Mouse (Mus musculus): Measurements from ENCODE around the gene Espn.
A peak's percentile ranks its signal among the peaks of the same experiment; 100 is the strongest.

The Espn gene

GRCm38 (mm10) chr4:152178916-152179705, 26.9 kb upstream of the Espn start:
- ATAC-seq (ENCODE audit: insufficient number of reproducible peaks, low FRiP score, low TSS enrichment): no peak

- peak; percentile 21 for ATAC-seq (ENCODE audit: insufficient number of reproducible peaks, low FRiP score, low TSS enrichment)
Observed at GRCm38 (mm10) chr4:152178344-152178864, 26.2 kb upstream of the Espn start.

- ATAC-seq (ENCODE audit: insufficient number of reproducible peaks, low FRiP score, low TSS enrichment): peak; percentile 84
Observed at GRCm38 (mm10) chr4:152177537-152178343, 25.6 kb upstream of the Espn start, which contains the start of gene Acot7. Gene Acot7 (plus strand): TSS chr4:152178134.

- no peak for ATAC-seq (ENCODE audit: insufficient number of reproducible peaks, low FRiP score, low TSS enrichment)
Observed at GRCm38 (mm10) chr4:152177174-152177536, 25.0 kb upstream of the Espn start.

- ATAC-seq (ENCODE audit: insufficient number of reproducible peaks, low FRiP score, low TSS enrichment): no peak
Observed at GRCm38 (mm10) chr4:152176638-152177037, 24.5 kb upstream of the Espn start.

- no peak for ATAC-seq (ENCODE audit: insufficient number of reproducible peaks, low FRiP score, low TSS enrichment)
Observed at GRCm38 (mm10) chr4:152173956-152174355, 21.8 kb upstream of the Espn start.

- no peak for ATAC-seq (ENCODE audit: insufficient number of reproducible peaks, low FRiP score, low TSS enrichment)
Observed at GRCm38 (mm10) chr4:152173041-152173440, 20.9 kb upstream of the Espn start.

- no peak for ATAC-seq (ENCODE audit: insufficient number of reproducible peaks, low FRiP score, low TSS enrichment)
Observed at GRCm38 (mm10) chr4:152171543-152171942, 19.4 kb upstream of the Espn start.

GRCm38 (mm10) chr4:152170286-152170685, 18.1 kb upstream of the Espn start:
- no peak for ATAC-seq (ENCODE audit: insufficient number of reproducible peaks, low FRiP score, low TSS enrichment)

GRCm38 (mm10) chr4:152169103-152169502, 16.9 kb upstream of the Espn start:
- no peak for ATAC-seq (ENCODE audit: insufficient number of reproducible peaks, low FRiP score, low TSS enrichment)

- no peak for ATAC-seq (ENCODE audit: insufficient number of reproducible peaks, low FRiP score, low TSS enrichment)
Observed at GRCm38 (mm10) chr4:152168052-152168451, 15.9 kb upstream of the Espn start.

GRCm38 (mm10) chr4:152165036-152165931, 13.1 kb upstream of the Espn start:
- ATAC-seq (ENCODE audit: insufficient number of reproducible peaks, low FRiP score, low TSS enrichment): 0 out of 2 replicates have a peak, but pooled peaks have one; percentile 15

GRCm38 (mm10) chr4:152162748-152163147, 10.6 kb upstream of the Espn start:
- no peak for ATAC-seq (ENCODE audit: insufficient number of reproducible peaks, low FRiP score, low TSS enrichment)

- no peak for ATAC-seq (ENCODE audit: insufficient number of reproducible peaks, low FRiP score, low TSS enrichment)
Observed at GRCm38 (mm10) chr4:152161601-152162000, 9.4 kb upstream of the Espn start.

- no peak for ATAC-seq (ENCODE audit: insufficient number of reproducible peaks, low FRiP score, low TSS enrichment)
Observed at GRCm38 (mm10) chr4:152160748-152161147, 8.6 kb upstream of the Espn start.

- no peak for ATAC-seq (ENCODE audit: insufficient number of reproducible peaks, low FRiP score, low TSS enrichment)
Observed at GRCm38 (mm10) chr4:152159285-152159678, 7.1 kb upstream of the Espn start.

GRCm38 (mm10) chr4:152158585-152159284, 6.6 kb upstream of the Espn start, which contains the start of gene Hes2:
Gene Hes2 (plus strand): TSS chr4:152158867.
- no peak for ATAC-seq (ENCODE audit: insufficient number of reproducible peaks, low FRiP score, low TSS enrichment)

- ATAC-seq (ENCODE audit: insufficient number of reproducible peaks, low FRiP score, low TSS enrichment): no peak
Observed at GRCm38 (mm10) chr4:152157779-152158584, 5.8 kb upstream of the Espn start.

- ATAC-seq (ENCODE audit: insufficient number of reproducible peaks, low FRiP score, low TSS enrichment): no peak
Observed at GRCm38 (mm10) chr4:152155019-152155418, 2.8 kb upstream of the Espn start.
